Mouse (Mus musculus): ENCODE data around the gene Gm19684. TPM values are rescaled to one million over a fixed set of nuclear protein-coding genes. Genes with fewer than 3 reads are reported as not detected.
"Not testable (repeated sequence)": the region's sequence is repeated elsewhere in the genome, so short reads cannot be mapped to it uniquely, and the experiment has no call there.

The Gm19684 gene
- total RNA-seq, 2 experiments from 2014 or later = 0.38 to 1.5 TPM

DNA sequence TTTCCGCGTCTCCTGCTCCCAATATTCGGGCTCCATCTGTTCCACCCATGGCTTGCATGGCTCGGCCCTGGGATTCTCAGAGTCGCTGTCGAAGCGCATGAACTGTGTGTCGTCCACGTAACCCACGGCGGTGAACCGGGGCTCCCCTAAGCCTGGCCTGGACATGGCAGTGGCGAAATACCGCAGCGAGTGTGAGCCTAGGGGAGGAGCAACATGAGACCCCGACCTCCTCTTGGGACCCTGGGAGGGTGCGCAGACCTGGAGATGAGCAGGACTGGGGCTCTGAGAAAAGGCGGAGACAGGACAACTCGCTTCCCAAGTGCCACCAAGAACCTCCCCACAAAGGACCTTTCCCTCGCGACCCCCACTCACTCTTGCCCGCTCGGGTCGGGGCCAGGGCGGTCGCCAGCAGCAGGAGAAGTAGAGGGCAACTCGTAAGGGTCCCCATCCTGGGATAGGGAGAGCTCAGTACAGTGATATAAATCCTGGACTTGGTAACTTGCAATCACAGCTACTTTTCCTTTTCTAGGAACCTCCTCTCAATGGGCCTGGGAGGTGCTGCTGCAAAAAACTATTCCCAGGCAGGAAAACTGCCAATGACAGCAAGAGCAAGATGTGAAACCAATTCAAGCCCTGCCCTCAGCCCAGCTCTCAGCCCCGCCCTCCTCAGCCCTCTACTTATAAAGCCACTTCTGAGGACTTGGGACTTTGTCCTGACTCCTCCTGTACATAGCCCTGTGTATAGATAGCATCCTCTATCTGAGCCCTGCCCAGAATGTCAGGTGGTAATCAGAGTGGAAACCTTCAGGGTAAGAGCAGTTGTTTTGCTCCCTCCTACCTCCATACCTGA is 7.7 kb downstream of the Gm19684 start, which contains the start of gene Gm7030:
Gene Gm7030, minus strand, starts transcription at position 458 of the 850 bp plus-strand sequence.
- ATAC-seq (replicated peaks; ENCODE audit: low FRiP score, low TSS enrichment, poor library complexity, severe bottlenecking) = not testable (repeated sequence)

DNA sequence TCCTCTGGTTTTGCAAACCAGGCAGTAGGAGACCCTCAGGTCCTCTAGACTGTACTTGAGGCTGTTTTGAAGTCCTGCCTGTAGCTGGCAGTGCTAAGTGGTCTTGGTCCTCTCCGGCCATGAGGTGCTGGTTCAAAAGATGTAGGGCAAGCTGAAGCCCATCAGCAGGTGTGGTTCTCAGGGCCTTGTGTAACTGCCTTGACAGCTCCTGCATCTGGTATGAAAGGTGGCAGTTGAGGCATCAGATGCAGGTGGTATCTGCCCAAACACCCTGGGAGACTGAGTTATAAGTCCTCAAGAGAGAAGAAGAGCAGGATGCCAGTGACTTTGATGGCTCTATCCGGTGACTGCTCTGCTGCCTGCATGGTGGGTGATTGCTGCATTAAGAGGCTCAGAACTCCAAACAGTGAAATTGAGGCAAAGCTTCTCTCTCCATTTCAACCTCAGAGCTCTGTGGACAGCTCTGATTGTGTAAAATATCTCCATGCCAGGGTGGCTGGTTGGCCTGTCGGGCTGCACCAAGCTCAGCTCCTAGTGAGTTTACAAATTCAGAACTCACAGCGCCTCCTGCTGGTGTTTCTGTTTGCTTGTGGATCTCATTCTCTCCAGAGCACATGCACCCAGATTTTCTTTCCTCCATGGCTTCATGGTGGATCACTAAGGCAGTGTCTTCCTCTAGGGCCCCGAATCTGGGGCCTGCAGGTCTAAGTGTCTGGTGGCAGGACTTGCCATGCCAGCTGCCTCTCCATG is 10.2 kb downstream of the Gm19684 start:
- no peak for ATAC-seq (replicated peaks; ENCODE audit: low FRiP score, low TSS enrichment, poor library complexity, severe bottlenecking)

DNA sequence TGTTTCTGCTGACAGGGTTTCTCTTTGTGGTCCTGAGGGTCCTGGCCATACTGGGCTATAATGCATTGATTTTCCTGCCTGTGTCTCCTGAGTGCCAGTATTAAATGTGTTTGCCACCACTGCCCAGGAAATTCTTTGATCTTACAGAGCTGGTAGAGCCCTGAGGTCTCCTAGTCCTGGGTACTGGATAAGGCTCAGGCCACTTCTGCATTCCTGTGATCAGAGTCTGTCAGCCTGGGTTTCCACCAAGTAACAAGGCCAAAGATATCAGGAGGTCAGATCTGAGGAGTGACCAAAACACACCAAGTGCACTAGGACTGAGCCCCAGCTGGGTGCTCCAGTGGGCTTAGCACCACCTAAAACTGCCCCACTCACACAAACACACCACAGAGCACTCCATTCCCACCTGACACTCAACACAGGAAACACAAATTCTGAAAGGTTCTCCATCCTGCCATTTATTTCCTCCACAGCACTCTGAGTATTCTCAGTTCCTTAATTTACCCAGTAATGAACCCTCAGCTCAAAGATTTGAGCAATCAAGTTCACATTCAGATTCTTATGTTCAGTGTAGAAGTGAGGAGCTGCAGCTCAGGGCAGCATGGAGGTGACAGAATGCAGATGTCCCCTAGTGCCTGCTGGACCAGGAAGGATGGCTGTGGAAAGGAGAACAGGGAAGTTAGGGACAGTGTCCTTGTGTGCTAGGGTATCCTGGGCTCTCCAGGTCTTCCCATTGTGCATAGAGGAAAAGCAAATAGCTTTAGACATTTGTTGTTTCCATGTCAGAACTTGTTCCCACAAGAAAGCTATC is 14.1 kb downstream of the Gm19684 start:
- not testable (repeated sequence) for ATAC-seq (replicated peaks; ENCODE audit: low FRiP score, low TSS enrichment, poor library complexity, severe bottlenecking)

DNA sequence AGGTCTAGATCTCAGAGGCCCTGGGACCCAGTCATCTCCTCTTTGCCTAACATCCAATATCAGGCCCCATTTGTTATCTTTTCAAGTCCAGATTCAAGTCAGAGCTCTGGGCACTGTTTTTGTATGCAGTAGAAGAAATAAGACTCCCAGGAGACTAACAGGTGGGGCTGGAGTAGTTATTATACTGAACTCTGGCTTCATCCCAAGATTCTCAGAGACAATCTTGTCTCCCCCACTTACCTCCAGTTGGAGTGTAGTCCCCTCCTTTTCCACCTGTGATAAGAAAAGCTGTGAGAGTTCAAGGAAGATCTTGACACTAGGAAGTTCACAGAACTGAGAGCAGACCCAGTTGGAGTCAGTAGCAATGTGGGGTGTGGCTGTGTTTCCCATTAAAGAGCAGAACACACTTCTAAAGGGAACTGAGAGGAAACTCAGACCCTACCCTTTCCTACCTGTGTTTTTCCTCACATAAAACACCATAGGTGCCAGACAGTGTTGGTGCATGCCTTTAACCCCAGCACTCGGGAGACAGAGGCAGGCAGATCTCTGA is 14.9 kb downstream of the Gm19684 start:
- ATAC-seq (replicated peaks; ENCODE audit: low FRiP score, low TSS enrichment, poor library complexity, severe bottlenecking) = not testable (repeated sequence)

DNA sequence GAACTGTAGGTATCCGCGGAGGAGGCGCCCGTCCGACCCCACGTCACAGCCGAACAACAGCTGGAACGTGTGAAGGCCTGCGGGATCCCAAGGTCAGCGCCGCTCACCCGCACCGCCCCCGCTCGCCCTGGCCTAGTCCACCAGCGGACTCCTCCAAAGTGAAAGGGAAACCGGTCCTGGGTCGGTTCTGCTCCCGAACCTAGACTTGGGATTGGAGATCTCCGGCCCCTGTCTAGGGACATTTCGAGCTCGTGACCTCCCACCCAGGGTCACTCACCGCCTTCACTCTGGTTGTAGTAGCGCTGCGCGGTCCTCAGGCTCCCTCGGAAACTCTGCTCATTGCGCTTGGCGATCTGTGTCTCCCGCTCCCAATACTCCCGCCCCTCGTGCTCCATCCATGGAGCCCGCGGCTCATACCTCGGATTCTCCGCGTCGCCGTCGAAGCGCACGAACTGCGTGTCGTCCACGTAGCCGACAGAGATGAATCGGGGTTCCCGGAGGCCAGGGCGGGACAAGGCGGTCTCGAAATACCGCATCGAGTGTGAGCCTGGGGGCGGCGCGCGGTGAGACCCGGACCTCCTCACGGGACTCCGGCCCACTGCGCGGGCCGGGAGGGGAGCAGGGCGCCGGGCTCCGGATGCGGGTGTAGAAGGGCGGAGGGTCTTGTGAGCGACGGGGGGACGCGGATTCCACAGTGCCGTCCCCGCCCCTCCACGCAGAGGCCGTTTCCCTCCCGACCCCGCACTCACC is 23.8 kb downstream of the Gm19684 start:
- peak; percentile 64 for ATAC-seq (replicated peaks; ENCODE audit: low FRiP score, low TSS enrichment, poor library complexity, severe bottlenecking)

DNA sequence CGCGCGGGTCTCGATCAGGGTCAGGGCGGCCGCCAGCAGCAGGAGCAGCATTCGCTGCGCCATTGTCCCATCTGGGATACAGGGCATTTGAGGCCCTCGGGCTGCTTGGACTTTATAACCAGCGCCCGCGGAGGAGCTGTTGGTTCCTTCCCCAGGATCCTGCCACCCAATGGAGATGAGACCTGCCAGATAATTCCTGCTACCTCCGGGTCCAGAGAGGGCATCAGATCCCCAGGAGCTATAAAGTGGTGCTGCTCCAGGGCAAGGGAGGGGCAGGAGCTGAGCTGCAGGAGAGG is 24.3 kb downstream of the Gm19684 start:
- 0 out of 2 replicates have a peak, but pooled peaks have one; percentile 25 for ATAC-seq (replicated peaks; ENCODE audit: low FRiP score, low TSS enrichment, poor library complexity, severe bottlenecking)

DNA sequence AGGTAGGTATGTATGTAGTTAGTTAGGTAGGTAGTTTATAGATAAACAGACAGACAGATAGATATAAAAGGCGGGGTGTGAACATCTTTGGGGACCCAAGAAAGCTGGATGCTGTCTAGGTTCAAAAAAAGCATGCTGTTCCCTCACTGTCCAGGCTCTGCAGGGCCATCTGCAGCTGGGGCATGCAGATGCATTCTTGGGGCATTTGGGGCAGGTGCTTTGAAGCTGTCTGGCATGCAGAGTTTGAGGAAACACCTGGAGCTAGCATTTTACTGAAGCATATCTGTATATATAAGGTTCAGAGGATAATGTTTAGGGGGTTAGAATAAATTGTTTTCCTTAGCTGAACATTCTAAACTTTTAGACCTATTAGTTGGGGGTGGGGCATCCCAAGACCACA is 25.5 kb downstream of the Gm19684 start:
- ATAC-seq (replicated peaks; ENCODE audit: low FRiP score, low TSS enrichment, poor library complexity, severe bottlenecking) = not testable (repeated sequence)

DNA sequence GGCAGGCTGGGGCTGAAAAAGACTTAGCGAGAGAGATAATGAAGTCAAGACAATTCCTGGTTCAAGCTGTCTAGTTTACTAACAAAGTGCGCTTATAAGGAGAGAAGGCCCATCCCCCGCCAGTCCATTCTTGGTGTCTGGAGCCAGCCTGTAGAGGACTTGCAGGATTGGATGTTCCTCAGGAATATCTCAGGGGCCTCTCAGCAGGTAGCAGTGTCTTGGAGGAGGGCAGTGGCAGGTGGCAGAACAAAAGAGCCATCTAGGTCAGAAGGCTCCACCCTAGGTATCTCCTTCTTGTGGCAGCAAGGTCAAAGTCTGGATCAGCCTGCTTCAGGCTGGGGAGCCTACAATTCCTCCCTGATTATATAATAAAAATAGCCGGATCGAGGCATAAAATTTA is 27.0 kb downstream of the Gm19684 start:
- not testable (repeated sequence) for ATAC-seq (replicated peaks; ENCODE audit: low FRiP score, low TSS enrichment, poor library complexity, severe bottlenecking)

DNA sequence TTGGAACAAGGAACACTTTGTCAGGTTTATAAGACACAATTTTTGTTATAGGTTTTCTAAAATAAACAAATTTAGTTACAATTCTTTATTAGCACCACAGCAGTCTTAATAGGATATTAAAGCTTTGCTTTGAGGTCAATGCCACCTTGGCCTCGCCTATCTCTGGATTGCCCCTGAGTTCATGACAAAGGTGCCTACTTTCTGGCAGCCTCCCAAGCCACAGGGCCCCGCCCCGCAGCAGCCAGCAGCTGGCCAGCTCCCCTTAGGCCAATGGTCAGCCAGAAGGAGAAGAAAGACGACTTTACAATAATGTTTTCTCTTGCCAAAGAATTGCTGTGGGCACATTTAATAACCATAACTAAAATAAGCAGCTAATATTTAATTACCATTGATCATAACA is 29.7 kb downstream of the Gm19684 start:
- not testable (repeated sequence) for ATAC-seq (replicated peaks; ENCODE audit: low FRiP score, low TSS enrichment, poor library complexity, severe bottlenecking)

DNA sequence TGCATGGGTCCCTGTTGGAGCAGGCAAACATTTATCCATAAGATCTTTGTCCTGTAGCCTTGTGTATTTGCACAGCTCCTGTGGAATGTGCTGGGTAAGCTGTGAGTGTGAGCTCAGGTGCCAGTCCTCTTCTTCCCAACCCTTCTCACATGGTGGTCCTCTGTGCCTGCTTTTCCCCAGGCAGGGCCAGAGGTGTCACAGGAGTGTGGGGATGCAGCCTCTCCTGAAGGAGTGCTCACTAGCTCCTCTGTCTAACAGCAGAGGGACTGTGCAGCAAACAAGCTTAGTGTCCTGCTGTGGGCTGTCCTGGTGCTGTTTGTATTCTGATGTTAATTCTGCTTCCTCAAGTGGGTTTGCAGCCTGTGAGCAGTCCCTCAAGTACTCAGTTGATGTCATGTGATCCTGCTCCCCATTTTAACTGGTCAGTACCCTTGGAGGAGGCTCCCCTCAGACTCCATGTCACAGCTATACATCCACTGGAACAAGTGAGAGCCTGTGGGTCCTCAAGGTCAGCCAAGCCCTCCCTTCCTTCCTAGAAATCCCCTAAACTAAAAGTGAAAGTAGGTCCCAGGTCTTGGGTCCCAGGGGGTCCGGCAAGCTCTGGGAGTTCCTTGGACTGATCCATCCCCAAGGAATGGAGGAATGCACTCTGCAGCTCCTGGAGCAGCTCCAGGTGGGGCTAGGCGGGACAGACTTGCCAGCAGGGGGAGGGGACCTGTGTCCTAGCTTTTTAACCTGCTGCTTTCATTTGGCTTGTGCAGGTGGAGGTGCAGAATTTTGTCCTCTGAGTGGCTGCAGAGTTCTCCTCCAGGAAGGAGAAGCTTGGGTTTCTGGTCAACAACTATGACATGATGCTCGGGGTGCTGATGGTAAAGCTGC is 33.0 kb downstream of the Gm19684 start:
- no peak for ATAC-seq (replicated peaks; ENCODE audit: low FRiP score, low TSS enrichment, poor library complexity, severe bottlenecking)

DNA sequence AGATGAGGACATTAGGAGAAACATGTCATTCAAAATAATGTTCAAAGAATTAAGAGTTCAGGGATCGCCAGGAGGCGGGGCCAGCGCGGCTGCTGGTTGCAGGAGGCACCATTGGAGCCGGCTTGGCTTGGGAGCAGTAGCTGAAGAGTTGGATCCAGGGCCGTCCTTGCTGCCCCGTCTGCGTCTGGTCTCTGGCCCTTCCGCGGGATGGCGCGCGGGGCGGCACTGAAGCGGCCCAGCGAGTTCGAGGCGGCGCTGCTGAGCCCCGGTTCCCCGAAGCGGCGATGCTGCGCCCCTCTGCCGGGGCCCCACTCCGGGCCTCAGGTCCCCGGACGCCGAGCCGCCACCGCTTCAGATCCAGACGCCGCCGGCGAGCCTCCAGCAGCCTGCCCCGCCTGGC is 36.3 kb downstream of the Gm19684 start:
- ATAC-seq (replicated peaks; ENCODE audit: low FRiP score, low TSS enrichment, poor library complexity, severe bottlenecking) = not testable (repeated sequence)

DNA sequence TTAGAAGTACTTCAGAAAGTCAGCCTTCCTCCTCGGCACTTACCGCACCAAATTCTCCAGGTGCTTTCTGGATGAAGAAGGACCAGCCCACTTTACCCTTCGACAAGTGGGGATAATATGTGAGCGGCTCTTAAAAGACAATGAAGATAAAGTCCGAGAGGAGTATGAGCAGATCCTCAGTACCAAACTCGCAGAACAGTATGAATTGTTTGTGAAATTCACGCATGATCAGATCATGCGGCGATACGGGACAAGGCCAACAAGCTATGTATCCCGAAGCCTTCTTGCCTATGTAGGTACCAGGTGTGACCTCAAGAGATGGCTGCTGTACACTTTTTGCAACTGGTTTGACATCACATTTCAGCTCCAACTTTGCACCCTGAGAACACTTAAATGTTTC is 36.8 kb downstream of the Gm19684 start:
- not testable (repeated sequence) for ATAC-seq (replicated peaks; ENCODE audit: low FRiP score, low TSS enrichment, poor library complexity, severe bottlenecking)

DNA sequence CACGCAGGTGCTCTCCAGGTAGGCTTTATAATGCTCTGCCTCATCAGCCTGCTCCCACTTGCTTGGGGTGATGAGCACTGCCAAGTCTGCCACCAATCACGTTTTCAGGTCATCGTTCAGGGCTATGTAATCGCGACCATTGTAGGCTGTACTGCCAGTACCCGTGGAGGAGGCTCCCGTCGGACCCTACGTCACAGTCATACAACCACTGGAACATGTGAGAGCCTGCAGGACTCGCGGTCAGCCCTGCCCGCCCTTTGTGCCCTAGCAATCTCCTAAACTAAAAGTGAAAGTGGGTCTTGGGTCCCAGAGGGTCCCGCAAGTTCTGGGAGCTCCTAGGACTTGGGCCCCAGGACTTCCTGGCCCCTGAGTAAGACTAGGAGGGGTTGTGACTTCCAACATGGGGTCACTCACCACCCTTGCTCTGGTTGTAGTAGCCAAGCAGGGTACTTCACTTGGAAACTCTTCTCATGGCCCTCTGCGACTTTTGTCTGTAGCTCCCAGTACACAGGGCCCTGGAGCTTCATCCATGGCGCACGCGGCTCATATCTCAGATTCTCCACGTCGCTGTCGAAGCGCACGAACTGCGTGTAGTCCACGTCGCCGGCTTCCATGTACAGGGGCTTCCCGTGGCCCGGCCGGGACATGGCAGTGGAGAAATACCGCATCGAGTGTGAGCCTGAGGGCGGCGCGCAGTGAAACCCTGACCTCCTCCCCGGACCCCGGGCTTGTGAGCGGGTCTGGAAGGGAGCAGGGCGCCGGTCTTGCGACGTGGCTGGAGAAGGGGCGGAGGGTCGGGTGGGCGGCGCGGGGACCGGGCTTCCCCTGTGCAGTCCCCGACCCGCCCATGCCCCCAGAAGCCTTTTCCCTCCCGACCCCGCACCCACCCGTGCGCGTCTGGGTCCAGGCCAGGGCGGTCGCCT is 39.9 kb downstream of the Gm19684 start:
- ATAC-seq (replicated peaks; ENCODE audit: low FRiP score, low TSS enrichment, poor library complexity, severe bottlenecking) = peak; percentile 49; the same call in 1 of the 2 replicates

DNA sequence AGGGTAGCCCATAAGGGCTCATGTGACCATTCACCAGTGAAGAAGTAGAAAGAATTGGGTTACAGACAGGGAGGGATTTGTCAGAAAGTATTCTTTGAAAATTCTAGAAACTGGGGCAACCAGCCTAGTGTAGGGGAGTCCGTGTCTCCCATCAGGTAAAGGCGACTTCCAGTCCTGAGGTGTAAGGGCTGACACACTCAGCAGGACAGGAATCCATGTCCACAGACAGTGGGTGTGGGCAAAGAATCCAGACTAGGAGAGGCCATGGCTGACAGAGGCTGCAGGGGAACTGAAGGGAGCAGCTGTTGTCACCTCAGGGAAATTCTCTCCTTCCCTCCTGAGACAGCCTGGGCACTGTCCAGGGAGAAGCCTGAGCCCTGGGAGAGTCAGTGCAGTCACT is 45.4 kb downstream of the Gm19684 start:
- ATAC-seq (replicated peaks; ENCODE audit: low FRiP score, low TSS enrichment, poor library complexity, severe bottlenecking) = not testable (repeated sequence)

DNA sequence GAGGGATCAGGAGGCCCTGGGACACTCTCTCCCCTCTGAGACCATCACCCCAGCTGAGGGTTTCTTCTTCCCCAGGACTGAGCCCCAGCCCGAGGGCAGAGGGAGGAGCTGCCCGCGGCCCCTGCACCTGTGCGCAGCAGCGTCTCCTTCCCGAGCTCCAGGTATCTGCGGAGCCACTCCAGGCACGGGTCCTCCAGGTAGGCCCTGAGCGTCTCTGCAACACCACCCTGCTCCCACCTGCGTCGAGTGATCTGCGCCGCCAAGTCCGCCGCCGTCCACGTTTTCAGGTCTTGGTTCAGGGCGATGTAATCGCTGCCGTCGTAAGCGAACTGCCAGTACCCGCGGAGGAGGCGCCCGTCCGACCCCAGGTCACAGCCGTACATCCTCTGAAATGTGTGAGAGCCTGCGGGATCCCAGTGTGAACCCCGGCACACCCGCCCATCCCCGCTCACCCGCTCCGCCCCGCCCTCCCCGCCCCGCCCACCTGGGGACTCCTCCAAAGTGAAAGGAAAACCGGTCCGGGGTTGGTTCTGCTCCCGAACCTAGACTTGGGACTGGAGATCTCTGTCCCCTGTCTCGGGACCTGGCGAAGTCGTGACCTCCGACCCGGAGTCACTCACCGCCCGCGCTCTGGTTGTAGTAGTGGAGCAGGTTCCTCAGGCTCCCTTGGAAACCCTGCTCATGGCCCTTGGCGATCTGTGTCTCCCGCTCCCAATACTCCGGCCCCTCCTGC is 46.0 kb downstream of the Gm19684 start:
- ATAC-seq (replicated peaks; ENCODE audit: low FRiP score, low TSS enrichment, poor library complexity, severe bottlenecking) = peak; percentile 62; the same call in 1 of the 2 replicates

DNA sequence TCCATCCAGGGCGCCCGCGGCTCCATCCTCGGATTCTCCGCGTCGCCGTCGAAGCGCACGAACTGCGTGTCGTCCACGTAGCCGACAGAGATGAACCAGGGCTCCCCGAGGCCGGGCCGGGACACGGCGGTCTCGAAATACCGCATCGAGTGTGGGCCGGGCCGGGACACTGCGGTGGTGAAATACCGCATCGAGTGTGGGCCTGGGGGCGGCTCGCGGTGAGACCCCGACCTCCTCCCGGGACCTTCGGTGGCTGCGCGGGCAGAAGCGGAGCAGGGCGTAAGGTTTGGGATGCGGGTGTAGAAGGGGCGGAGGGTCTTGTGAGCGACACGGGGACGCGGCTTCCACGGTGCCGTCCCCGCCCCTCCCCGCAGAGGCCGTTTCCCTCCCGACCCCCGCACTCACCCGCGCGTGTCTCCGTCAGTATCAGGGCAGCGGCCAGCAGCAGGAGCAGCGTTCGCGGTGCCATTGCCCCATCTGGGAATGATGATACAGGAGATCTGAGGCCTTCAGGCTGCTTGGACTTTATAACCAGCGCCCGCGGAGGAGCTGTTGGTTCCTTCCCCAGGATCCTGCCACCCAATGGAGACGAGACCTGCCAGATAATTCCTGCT is 46.7 kb downstream of the Gm19684 start, which contains the start of gene Gm8909:
Gene Gm8909, minus strand, starts transcription at position 499 of the 614 bp plus-strand sequence.
- ATAC-seq (replicated peaks; ENCODE audit: low FRiP score, low TSS enrichment, poor library complexity, severe bottlenecking) = no peak
